Mouse (Mus musculus) thymus, adult 2 months (tissue): ENCODE results near the gene Apbb2.

ENCODE experiments used
- CTCF ChIP-seq: fragments of 200-500 bp; IDR thresholded peaks from 2 replicates; pipeline ENCODE4 v1.5.1; 2012; ENCODE audit warnings: mild to moderate bottlenecking, control low read depth, low read length, moderate library complexity, borderline replicate concordance; ENCODE audit not compliant: control insufficient read depth, poor library complexity, insufficient read depth; ENCODE audit errors: extremely low read depth
- POLR2A ChIP-seq: fragments of 200-500 bp; IDR thresholded peaks from 2 replicates; pipeline ENCODE4 v1.6.1; 2012; ENCODE audit warnings: mild to moderate bottlenecking, low read length, control low read depth, moderate library complexity; ENCODE audit not compliant: control insufficient read depth, poor library complexity, insufficient read depth; ENCODE audit errors: extremely low read depth

DNA sequence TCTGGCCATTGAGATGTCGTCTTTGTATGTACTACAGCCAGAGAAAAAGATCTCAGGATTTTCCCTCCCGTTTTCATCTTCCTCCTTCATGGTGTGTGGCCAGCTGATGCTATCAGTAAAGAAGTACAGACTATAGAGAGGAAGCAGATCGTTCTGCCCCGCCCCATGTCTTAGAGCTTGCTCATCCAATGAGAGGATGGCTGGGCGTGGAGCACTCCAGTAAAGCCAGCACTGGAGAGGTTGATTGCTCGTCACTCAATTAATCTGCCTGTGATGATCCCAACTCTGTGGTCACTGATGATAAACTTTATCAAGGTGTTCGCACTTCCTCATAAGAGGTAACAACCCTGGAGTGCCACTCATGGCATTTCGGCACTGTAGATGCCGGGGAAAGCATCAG lies 18.7 kb downstream of the Apbb2 start:
- TF ChIP-seq POLR2A = no peak
- TF ChIP-seq CTCF = no peak
